Mouse (Mus musculus) neutrophil, adult 5-6 weeks (primary cell): ENCODE measurements around the gene Khdc4. TPM values are rescaled to one million over a fixed set of nuclear protein-coding genes. Genes with fewer than 3 reads are reported as not detected.
"Not testable (repeated sequence)": the region's sequence is repeated elsewhere in the genome, so short reads cannot be mapped to it uniquely, and the experiment has no call there.

ENCODE experiments used
- ATAC-seq: fragments of 151-379, 151-347 bp; 2 replicates; pipeline ENCODE4 v1.8.0; 2017; ENCODE audit warnings: mild to moderate bottlenecking, moderate TSS enrichment; ENCODE audit not compliant: insufficient number of reproducible peaks, poor library complexity, low FRiP score, severe bottlenecking; ENCODE audit errors: extremely low read depth
- total RNA-seq: library from RNA; stranded (forward); fragments of 200-1000 nt; gene quantifications from 2 replicates; pipeline ENCODE4 v1.2.3, GENCODE M21; 2017

Gene Khdc4
- total RNA-seq, 1 experiment from 2014 or later, result 135 TPM

DNA sequence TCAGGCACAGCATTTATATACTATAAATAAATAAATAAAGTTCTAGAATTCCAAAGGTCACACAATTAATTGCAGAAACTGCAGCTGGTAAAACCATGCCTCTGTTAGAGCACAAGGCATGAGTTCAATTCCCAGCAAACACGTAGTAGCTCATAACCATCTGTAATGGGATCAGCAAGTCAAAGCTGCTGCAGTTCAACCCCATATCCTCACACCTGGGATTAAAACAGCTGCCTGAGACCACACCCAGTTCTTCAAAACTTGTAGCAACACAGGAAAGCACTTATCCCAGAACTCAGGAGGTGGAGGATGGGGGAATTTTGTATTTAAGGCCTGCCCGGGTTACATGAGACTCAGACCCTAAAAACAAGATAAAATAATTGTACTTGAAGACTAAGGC lies 29.1 kb downstream of the Khdc4 start:
- ATAC-seq, result no peak

DNA sequence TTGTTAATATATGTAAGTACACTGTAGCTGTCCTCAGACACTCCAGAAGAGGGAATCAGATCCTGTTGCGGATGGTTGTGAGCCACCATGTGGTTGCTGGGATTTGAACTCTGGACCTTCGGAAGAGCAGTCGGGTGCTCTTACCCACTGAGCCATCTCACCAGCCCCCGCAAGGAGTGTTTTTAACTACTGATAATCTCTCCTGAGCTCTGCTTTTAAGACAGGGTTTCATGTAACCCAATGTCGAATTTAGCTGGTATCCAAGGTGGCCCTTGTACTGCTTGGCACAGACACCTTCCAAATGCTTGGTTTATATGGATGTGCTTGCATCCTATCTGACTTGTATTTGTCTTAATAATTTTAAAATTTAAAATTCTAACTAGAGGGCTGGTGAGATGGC lies 30.1 kb downstream of the Khdc4 start:
- not testable (repeated sequence) for ATAC-seq

DNA sequence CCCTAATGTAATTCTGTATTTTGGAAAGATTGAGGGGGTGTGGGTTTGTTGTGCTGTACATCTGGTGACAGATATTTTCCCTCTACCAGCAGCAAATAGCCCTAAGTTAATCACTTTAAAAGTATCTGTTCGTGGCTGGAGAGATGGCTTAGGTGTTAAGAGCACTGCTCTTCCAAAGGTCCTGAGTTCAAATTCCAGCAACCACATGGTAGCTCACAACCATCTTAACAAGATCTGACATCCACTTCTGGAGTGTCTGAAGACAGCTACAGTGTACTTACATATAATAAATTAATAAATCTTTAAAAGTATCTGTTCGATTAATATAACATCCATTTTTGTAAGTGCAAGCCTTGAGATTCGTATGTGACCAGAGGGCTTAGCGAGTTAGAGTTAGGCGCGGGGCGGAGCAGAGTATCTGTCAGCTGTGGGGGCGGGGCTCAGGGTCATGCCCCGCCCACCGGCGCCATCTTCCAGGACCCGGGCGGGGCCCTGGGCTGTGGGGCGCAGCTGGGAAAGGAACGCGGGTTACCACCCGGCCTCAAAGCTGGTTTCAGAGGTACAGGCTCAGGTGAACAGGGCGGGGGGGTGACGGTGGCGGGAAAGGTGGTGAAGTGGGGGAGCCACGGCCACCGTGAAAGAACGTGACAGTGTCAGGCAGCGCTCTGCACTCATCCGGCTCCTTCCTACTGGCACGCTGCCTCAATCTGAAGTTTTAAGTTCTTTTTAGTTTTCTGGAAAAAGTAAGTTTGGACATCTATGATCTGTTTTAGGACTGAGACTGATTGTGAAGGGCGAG lies 31.0 kb downstream of the Khdc4 start, which contains the start of gene Rit1:
Gene Rit1 (plus strand): TSS at position 440 of the 799 bp plus-strand sequence.
- ATAC-seq, result peak; percentile 88

DNA sequence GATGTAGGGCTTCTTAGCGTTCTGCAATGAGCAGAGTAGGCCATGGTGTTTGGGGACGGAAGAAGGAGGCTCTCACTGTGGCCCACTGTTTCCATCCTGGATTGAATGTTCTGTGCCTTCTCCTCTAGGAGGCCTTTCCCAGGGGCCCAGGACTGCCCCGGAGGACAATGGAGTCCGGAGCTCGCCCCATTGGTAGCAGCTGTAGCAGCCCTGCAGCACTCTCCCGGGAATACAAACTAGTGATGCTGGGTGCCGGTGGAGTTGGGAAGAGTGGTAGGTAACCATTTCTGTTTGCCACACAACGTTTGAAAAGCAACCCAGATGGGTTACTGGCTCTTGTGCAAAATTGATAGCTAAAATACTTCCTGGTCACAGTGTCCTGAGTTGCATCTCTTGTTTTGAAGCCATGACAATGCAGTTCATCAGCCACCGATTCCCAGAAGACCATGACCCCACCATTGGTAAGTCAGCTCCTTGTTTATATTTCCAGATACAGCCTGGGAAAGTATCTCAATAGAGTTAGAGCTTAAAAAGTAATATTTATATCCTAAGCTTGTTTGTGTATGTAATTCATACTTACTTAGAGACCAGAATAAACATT lies 31.7 kb downstream of the Khdc4 start:
- no peak for ATAC-seq

DNA sequence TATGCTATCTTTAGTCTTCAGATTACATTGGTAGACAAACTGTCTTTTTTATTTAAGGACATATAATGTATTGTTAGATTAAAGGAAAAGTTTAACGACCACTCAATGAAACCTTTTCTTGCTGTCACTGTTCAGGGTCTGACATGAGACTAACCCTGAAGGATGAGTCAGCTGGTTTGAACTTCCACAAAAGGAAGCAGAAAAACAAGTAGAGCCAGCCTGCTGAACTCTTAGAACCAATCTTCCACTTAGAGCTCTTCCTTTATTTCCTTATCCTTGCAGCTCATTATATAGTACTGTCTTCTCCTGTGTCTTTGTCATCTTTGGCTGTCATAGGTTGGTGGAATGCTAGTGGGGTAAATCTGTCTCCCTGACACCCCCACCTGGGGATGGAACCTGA lies 32.2 kb downstream of the Khdc4 start:
- no peak for ATAC-seq

DNA sequence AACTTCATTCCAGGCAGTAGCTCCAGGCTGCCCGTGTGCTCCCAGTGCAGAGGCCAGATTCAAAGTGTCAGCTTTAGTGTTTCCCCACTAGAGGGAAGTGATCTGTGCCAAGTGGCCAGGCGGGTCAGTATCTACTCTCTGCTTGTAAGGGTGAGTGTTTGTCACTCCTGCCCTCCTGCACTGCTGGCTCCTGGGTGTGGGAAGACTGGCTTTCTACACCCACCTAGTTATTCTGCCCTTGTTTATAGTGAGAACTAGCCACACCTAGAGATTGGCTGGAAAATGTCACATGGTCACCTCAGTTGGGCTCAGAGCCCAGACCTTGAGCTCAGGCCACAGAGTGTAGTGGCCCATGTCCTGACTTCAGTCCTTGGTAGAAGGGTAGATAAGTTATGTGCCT lies 33.5 kb downstream of the Khdc4 start:
- ATAC-seq, result no peak

DNA sequence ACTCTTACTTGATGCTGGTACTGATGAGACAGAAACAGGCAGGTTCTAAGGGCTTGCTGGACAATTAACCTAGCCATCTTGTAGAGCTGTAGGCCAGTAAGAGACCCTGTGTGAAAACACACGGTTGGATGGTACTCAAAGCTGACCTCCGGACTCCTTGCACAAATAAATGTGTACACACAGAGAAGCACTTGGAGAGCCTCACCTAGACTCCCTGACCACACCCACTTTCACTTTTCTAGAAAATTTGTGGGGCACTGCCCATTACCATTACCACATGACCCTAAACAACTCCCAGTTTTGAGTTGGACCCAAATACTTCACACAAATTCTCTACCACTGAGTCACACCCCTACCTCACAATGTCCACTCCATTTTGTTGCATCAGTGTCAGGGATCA lies 51.0 kb downstream of the Khdc4 start:
- ATAC-seq, result no peak

DNA sequence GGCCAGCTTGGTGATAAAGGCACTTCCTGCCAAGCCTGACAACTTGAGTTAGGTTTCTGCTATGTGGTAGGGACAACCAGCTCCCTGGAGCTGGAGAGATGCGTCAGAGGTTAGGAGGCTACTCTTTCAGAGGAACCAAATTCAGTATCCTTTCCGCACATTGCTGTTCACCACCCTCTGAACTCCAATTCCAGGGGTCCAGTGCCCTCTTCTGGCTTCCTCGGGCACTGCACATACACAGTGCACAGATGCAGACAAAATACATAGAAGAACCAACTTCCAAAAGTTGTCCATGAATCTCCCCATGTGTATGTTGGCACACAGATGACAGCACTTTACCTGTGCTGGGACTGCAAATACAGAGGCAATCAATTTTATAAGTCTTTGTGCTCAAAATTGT lies 53.0 kb downstream of the Khdc4 start:
- ATAC-seq, result peak; percentile 78; the same call in 1 of the 2 replicates

DNA sequence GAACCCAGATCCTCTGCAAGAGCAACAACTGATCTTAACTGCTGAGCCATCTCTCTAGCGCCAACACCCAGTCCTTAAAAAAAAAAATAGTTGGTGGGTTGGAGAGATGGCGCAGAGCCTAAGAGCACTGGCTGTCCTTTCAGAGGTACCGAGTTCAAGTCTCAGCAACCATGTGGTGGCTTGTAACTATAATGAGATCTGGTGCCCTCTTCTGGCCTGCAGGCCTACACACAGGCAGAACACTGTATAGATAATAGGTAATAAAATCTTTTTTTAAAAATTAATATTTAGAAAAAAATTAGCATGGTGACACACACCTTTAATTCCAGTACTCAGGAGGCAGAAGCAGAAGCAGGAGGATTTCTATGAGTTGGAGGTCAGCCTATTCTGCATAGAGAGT lies 54.5 kb downstream of the Khdc4 start:
- no peak for ATAC-seq

DNA sequence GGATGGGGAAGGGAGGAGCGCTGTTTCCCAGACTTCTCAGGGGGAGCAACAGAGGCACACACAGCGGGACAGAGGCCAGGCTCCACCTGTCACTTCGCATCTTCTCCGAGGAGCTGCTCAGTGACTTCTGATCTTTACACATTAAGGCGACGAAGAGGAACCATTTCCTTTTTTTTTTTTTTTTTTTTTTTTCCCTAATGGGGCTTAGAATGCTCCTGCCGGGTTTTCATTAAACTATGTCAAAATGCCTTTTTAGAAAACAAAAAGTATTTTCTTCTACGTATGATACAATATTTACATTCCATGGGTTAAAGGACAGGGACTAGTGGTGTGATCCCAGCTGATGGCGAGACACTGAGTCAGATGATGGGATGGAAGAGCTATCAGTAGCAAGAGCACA lies 59.9 kb downstream of the Khdc4 start:
- no peak for ATAC-seq

DNA sequence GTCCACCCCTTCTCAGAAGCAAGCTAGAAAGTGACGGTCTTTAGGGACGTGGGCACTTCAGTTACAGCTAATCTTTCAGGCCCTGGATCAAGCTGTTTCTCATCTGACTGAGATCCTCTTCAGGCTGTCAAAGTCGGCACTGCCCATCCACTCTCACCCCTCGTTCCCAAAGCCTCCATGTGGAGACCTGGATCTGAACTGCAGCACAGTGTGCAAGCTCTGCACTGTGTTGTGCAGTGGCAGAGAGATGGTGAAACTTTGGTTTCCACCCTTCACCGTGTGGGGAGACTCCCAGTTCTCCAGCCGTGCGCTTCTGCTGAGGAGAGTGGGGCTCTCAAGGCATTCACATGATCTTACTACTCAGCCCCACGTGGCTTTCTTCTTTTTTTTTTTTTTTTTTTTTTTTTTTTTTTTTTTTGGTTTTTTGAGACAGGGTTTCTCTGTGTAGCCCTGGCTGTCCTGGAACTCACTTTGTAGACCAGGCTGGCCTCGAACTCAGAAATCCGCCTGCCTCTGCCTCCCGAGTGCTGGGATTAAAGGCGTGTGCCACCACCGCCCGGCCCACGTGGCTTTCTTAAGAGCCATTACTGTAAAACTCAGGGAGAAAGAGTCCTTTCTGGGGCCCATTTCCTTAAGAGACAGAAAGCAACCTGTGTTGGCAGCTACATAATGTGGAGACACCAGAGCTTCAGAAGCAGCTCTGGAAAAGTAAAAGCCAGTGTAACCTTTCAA lies 60.7 kb downstream of the Khdc4 start:
- no peak for ATAC-seq

DNA sequence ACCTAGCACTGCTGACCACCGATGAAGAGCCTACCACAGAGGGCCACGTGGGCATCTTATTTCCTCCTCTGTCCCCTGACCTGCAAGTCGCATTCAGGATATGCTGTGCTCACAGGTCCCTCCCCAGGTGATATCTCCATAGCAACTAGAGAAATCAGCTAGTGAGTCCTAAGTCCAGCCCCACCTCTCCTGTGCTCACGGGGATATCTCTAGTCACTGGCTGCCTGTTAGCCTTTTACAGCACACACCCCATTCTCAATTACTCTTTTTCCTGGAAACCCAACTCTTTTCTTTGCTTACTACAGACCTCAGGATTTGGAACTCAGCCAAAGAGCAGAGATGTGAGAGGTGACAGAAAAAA lies 61.2 kb downstream of the Khdc4 start:
- no peak for ATAC-seq

DNA sequence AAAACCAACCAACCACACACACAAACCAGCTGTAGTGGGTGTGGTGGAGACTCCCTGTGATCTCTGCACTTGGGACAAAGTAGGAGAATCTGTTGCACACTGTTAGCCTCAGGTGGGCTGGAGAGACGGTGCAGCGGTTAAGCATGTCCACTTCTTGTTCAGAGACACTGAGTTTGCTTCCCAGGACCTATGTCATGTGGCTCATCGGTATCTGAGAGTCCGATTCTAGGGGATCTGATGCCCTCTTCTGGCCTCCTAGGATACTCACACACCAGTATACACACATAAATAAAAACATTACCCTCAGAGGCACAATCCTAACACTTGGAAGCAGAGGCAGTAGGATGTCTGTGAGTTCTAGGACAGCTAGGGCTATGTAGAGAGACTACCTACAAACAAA lies 68.7 kb downstream of the Khdc4 start:
- ATAC-seq, result no peak

DNA sequence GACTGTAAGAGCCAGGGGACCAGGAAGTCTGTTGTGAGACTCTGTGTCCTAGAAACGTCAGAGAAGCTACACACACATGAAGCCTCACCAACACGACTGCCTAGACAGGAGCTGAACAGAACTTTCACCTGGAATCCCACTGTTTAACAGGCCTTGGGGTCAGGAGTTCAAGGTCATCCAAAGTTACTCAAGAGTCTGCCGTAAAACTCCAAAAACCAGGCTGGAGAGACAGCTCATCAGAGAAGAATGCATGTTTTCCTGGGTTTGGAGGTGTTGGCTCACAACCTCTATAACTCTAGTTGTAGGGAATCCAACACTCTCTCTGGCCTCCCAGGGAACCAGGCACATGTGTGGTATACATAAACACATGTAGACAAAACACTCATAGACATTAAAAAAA lies 69.9 kb downstream of the Khdc4 start:
- no peak for ATAC-seq

DNA sequence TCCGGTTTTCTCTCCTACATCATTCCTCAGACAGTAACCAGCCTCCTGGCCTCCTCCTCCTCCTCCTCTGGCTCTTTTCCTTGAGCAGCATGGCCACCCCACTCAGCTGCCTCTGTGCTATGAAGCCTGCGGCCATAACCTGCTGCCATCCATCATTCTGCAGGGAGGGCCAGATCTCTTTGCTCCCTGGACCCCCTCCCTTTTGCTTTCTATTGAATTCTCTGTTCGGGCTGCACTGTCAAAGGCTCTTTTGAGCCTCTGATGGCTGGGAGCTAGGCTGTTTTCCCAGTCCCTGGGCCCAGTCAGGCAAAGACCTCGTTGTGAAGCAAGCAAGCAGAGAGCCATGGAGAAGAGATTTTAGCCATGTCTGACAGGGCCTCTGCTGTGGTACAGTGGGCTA lies 70.7 kb downstream of the Khdc4 start:
- no peak for ATAC-seq

DNA sequence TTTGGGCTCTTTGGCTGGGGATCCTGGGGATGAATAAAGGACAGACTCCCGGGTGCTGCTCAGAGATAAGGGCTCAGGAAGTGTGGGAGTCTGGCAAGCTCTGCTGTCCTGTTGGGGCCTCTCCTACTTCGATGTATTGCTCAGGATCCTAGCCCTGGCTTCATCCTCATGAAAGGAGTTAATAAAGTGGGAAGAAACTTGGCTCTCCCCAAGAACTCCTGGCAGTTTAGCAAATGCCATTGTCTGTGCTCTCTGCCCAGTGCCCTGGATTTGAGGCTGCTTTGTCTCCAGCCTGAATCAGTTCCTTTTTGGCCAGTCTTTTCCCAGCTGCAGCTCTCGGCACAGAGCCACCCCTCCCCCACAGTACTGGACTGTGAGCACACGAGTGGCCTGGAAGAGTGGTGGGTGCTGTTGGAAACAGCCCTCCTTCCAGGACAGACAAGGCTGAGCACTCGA lies 72.5 kb downstream of the Khdc4 start:
- ATAC-seq, result no peak

DNA sequence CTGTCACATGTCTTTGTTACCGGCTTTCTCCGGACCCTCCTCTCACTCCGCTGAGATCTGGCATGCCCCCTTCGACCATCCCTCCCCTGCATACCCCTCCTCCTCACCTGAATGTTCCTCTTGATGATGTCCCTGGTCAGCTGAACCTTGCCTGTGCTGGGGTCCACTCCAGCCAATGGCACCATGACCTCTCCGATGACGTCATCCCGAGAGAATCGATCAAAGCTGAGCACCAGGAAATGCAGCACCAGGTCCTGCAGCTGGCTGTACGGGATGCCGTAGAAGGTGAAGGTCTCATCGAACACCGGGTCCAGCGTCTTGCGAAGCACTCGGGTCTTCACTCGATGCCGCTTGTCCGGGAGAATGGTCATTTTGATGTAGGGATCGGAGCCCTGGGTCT lies 76.0 kb downstream of the Khdc4 start:
- ATAC-seq, result no peak

DNA sequence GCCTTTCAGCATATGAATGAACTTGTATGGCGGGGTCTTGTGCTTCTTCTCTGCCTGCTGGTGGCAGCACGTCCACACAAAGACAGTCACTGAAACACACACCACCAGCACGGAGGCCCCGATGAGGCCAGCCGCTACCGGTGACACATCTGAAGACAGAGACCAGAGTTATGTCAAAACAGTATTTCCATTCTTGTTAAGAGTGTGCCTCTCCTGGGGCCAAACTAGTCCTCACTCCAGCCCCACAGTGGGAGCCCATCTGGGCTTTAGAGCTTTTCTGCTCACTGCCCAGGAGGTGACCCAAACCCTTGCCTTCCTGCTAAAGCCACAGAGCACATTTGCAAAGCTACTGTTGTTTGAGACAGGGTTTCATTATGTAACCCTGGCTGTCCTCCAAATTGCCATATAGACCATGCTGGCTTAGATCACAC lies 76.8 kb downstream of the Khdc4 start:
- no peak for ATAC-seq
